Mouse (Mus musculus): ENCODE data around the gene Fcgrt.

The Fcgrt gene

DNA sequence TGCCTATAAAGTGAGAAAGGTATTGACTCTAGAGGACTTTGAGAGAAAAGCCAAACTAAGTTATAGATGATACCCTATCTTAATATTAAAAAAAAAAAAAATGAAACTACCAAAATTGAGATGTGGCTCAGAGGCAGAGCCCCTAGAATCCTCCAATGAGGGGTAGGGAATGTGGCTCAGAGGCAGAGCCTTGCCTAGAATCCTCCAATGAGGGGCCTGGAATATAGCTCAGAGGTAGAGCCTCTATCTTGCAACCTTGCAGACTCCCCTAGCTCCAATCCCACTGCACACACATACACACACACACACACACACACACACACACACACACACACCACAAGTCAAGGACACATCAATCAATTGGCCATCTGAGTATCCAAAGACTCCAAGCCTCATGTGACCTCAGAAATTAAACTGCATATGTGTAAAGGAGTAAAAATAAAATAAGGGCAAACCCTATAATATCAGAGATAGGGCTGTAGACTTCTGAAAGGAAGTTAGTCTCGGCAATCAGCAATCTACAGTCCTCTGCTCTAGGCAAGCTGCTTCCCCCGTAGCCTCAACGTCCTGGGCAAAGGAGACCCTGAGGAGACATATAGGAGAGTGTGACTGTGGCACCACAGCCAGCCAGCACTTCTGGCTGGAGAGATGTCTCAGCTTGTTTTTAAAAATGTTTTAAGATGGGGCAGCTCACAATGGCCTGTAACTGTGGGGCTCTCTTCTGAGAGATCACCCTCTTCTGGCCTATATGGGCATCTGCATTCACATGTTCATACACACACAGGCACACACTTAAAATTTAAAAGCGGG lies 36.3 kb downstream of the Fcgrt start:
- TF ChIP-seq CTCF (conservative IDR thresholded peaks at IDR 0.05; ENCODE audit: low read length), result no peak
- TF ChIP-seq POU5F1 (IDR thresholded peaks at IDR 0.05; ENCODE audit: borderline replicate concordance, low read length), result no peak
- no peak for TF ChIP-seq NANOG (IDR thresholded peaks at IDR 0.05; ENCODE audit: borderline replicate concordance, low read length)
- Histone ChIP-seq H3K4me1 (replicated peaks; ENCODE audit: low read depth, low read length) (peaks cover 86% of the 10 kb centered on the region), H3K9me3 (ENCODE audit: low read length) (no peaks in the 10 kb centered on the region), H3K27me3 (ENCODE audit: insufficient read depth, low read length) (no peaks in the 10 kb centered on the region), H3K4me3 (replicated peaks; ENCODE audit: low read length) (no peak overlapping the region), H3K36me3 (ENCODE audit: insufficient read depth, low read length) (peaks cover 25% of the 10 kb centered on the region)

DNA sequence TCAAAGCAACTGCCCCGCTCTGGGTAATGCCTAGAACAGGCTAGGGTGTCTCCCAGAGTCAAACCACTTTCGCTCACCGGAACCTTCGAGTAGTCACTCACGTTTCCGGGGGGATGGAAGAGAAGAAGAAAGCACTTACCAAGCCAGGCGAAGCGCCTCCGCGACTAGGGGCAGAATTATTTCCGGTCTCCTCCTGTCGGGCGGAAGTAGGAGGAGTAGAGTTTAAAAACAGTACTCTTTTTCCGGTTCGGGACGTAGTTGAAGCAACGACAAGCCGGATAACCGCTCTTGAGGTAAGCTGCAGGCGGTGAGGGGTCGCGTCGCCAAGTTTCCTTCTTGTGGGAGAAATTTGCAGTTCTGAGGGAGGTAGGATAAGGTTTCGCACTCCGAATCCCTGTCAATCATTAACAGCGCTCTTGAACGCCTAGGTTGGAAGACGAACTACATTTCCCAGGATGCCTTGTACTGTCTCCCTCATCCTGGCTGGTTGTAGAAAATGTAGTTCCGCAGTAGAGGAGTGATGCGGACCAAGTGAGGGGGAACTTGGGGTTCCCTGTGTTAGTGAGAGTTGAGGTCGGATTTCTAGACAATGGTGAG lies 41.3 kb downstream of the Fcgrt start, which contains the start of the genes Nosip and Prrg2:
Gene Nosip, plus strand, starts transcription at position 191 of the 597 bp plus-strand sequence.
Gene Prrg2, minus strand, starts transcription at position 439 of the 597 bp plus-strand sequence.
- H3K27me3 ChIP-seq (ENCODE audit: insufficient read depth, low read length), result no peaks in the 10 kb centered on the region
- peak within 1 kb of the TSS; percentile 95 for H3K4me3 ChIP-seq (replicated peaks; ENCODE audit: low read length)
- TF ChIP-seq POU5F1 (IDR thresholded peaks at IDR 0.05; ENCODE audit: borderline replicate concordance, low read length) (no peak), CTCF (conservative IDR thresholded peaks at IDR 0.05; ENCODE audit: low read length) (no peak), NANOG (IDR thresholded peaks at IDR 0.05; ENCODE audit: borderline replicate concordance, low read length) (no peak)
- peaks cover 73% of the 10 kb centered on the region for H3K4me1 ChIP-seq (replicated peaks; ENCODE audit: low read depth, low read length)
- H3K36me3 ChIP-seq (ENCODE audit: insufficient read depth, low read length), result peaks cover 12% of the 10 kb centered on the region
- H3K9me3 ChIP-seq (ENCODE audit: low read length), result no peaks in the 10 kb centered on the region

DNA sequence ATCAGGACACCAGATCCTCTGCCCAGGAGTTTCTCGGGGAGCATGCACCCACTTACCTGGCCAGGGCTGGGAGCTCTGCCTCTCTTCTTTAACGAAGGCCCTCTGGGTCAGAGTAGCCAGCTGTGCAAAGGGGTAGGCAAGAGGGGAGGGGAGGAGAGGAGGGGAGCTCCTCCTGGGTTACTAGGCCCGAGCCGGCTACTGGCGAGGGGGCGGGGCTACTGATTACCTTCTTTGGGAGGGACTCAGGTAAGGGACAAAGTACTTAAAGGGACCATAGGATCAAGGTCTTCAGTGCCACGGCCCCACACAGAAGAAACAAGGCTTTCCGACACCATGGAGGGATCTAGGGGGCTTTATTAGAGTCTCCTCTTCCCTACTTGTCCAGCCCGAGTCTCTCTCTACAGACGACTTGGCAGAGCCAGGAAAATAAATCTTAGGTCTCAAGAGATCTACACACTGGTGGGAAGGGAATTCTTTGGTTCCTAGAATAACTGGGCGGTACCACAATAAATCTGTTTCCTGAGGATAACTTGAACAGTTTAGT lies 42.0 kb downstream of the Fcgrt start:
- Histone ChIP-seq H3K36me3 (ENCODE audit: insufficient read depth, low read length) (peaks cover 12% of the 10 kb centered on the region), H3K9me3 (ENCODE audit: low read length) (no peaks in the 10 kb centered on the region), H3K4me1 (replicated peaks; ENCODE audit: low read depth, low read length) (peaks cover 73% of the 10 kb centered on the region), H3K4me3 (replicated peaks; ENCODE audit: low read length) (peak overlapping the region; percentile 95), H3K27me3 (ENCODE audit: insufficient read depth, low read length) (no peaks in the 10 kb centered on the region)
- TF ChIP-seq POU5F1 (IDR thresholded peaks at IDR 0.05; ENCODE audit: borderline replicate concordance, low read length) (no peak), CTCF (conservative IDR thresholded peaks at IDR 0.05; ENCODE audit: low read length) (no peak), NANOG (IDR thresholded peaks at IDR 0.05; ENCODE audit: borderline replicate concordance, low read length) (no peak)

DNA sequence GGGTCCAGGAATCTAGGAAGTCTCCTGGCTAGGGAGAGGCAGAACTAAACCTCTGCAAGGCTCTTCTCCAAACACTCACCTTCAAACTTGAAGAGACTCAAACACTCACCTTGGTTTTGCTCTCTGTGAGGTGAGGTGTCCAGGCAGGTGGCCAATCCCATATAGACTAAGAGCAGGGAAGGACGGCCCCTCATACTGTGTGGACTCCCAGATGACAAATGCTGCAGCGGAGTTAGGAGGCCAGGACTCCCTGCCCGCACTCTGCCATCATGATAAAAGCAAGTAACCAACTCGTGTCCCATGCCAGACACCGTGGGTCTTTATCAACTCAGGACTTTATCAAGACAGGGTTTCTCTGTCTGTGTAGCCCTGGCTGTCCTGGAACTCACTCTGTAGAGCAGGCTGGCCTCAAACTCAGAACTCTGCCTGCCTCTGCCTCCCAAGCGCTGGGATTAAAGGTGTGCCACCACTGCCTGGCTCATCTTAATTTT lies 43.0 kb downstream of the Fcgrt start:
- no peak overlapping the region for H3K4me3 ChIP-seq (replicated peaks; ENCODE audit: low read length)
- peaks cover 71% of the 10 kb centered on the region for H3K4me1 ChIP-seq (replicated peaks; ENCODE audit: low read depth, low read length)
- H3K9me3 ChIP-seq (ENCODE audit: low read length), result no peaks in the 10 kb centered on the region
- peaks cover 7% of the 10 kb centered on the region for H3K36me3 ChIP-seq (ENCODE audit: insufficient read depth, low read length)
- TF ChIP-seq NANOG (IDR thresholded peaks at IDR 0.05; ENCODE audit: borderline replicate concordance, low read length) (no peak), POU5F1 (IDR thresholded peaks at IDR 0.05; ENCODE audit: borderline replicate concordance, low read length) (no peak), CTCF (conservative IDR thresholded peaks at IDR 0.05; ENCODE audit: low read length) (no peak)
- H3K27me3 ChIP-seq (ENCODE audit: insufficient read depth, low read length), result no peaks in the 10 kb centered on the region

DNA sequence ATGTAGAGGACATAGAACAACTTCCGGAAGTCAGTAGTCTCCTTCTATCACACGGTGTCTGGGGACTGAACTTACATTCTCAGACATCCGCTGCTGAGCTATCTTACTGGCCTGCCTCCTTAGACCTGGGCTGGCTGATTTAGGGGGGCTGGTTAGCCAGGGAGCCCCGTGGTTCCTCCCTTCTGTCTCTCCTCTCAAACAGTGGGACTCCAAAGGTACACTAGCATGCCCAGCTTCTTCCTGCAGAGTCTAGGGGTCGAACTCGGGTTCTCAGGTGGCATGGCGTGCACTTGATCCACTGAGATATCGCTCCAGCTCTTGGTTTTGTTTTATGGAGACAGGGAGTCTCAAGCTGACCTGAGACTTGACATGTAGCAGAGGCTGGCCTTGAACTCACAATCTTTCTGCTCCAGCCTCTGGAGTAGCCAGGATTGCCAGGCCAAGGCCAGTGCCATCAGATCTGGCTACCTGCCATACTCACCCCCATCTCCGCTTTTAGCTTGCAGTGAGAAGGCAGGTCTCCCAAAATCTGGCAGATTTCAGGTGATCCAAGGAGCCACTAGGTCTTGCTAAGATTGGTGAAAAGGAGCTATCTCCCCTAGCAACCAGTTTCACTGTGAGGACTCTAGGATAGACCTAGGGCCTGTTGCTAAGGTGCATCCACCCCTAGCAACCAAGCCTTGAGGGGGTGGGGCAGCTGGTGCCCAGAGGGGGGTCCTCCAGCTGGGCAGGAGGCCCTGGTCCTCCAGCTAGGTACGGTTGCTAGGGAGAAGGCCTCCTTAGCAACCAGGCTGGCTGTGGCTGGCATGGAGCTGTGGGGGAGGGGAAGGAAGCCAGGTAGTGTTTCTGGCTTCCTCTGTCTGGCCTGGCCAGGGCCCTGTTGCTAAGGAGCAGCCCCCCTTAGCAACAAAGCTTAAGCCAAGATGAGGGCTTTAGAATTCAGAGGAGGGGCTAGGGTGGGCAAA lies 44.8 kb downstream of the Fcgrt start:
- H3K4me1 ChIP-seq (replicated peaks; ENCODE audit: low read depth, low read length), result peaks cover 67% of the 10 kb centered on the region
- no peak for TF ChIP-seq NANOG (IDR thresholded peaks at IDR 0.05; ENCODE audit: borderline replicate concordance, low read length)
- TF ChIP-seq CTCF (conservative IDR thresholded peaks at IDR 0.05; ENCODE audit: low read length), result no peak
- no peak for TF ChIP-seq POU5F1 (IDR thresholded peaks at IDR 0.05; ENCODE audit: borderline replicate concordance, low read length)
- no peaks in the 10 kb centered on the region for H3K27me3 ChIP-seq (ENCODE audit: insufficient read depth, low read length)
- H3K4me3 ChIP-seq (replicated peaks; ENCODE audit: low read length), result no peak overlapping the region
- H3K36me3 ChIP-seq (ENCODE audit: insufficient read depth, low read length), result peaks cover 1% of the 10 kb centered on the region; the same call in 1 of the 2 replicates
- H3K9me3 ChIP-seq (ENCODE audit: low read length), result no peaks in the 10 kb centered on the region

DNA sequence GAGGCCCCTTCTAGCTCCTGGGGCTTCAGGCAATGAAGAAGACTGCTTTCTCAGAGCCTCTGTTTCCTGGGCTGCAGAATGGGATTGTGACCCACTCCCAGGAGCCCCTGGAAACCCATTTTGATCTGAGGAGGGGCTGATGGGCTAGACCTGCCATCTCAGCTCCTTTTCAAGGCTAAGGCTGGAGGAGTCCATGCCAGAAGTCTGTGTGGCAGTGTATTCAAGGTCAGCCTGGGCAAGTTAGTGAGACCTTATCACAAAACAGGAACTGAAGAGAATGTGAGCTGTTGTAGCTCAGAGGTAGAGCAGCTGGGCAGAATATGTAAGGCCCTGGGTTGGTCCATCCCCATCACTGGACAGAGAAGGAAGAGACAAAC lies 46.7 kb downstream of the Fcgrt start:
- no peaks in the 10 kb centered on the region for H3K36me3 ChIP-seq (ENCODE audit: insufficient read depth, low read length)
- H3K4me1 ChIP-seq (replicated peaks; ENCODE audit: low read depth, low read length), result peaks cover 66% of the 10 kb centered on the region
- H3K27me3 ChIP-seq (ENCODE audit: insufficient read depth, low read length), result no peaks in the 10 kb centered on the region
- no peaks in the 10 kb centered on the region for H3K9me3 ChIP-seq (ENCODE audit: low read length)
- TF ChIP-seq CTCF (conservative IDR thresholded peaks at IDR 0.05; ENCODE audit: low read length) (no peak), POU5F1 (IDR thresholded peaks at IDR 0.05; ENCODE audit: borderline replicate concordance, low read length) (no peak), NANOG (IDR thresholded peaks at IDR 0.05; ENCODE audit: borderline replicate concordance, low read length) (no peak)
- H3K4me3 ChIP-seq (replicated peaks; ENCODE audit: low read length), result peak overlapping the region; percentile 24

DNA sequence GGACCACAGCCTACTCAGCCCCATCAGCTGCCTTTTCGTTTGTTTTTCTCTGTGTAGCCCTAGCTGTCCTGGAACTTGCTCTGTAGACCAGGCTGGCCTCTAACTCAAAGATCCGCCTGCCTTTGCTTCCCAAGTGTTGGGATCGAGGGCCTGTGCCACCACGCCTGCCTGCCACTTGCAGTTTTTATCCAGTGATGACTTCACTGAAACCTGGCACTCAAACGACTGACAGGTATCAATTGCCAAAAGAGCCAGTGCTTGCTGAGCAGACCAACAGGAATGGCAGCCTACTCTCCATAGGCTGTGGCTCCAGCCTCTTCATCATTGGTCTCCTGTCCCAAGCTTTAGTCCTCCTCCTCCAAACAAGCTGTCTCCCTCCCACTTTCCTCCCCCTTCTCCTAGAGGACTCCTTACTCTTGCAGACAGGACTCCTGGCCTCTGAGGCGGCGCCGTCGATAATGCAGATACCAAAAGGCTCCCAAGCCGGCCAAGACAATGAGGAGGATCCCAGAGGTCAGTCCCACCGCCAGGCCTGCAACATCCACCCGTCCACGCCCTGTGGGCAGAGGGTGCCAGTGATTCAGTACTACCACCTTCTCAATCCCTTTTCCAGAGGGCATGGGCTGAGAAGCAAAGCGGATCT lies 47.2 kb downstream of the Fcgrt start:
- Histone ChIP-seq H3K4me1 (replicated peaks; ENCODE audit: low read depth, low read length) (peaks cover 67% of the 10 kb centered on the region), H3K4me3 (replicated peaks; ENCODE audit: low read length) (peak overlapping the region; percentile 24), H3K36me3 (ENCODE audit: insufficient read depth, low read length) (no peaks in the 10 kb centered on the region), H3K27me3 (ENCODE audit: insufficient read depth, low read length) (no peaks in the 10 kb centered on the region), H3K9me3 (ENCODE audit: low read length) (no peaks in the 10 kb centered on the region)
- TF ChIP-seq CTCF (conservative IDR thresholded peaks at IDR 0.05; ENCODE audit: low read length) (no peak), NANOG (IDR thresholded peaks at IDR 0.05; ENCODE audit: borderline replicate concordance, low read length) (no peak), POU5F1 (IDR thresholded peaks at IDR 0.05; ENCODE audit: borderline replicate concordance, low read length) (no peak)

All from E14TG2a.4 (cell line).